Mouse (Mus musculus) limb, embryonic 11.5 days (tissue): ENCODE data around the gene Zdhhc14. TPM values are rescaled to one million over a fixed set of nuclear protein-coding genes. Genes with fewer than 3 reads are reported as not detected.

ENCODE experiments used
- ATAC-seq: fragments of 200-750 bp; cut with Nextera tagmentation; 2 replicates; pipeline ENCODE4 v1.8.0; 2017; ENCODE audit warnings: low read depth; ENCODE audit not compliant: insufficient number of reproducible peaks, low FRiP score, low TSS enrichment
- DNase-seq: peaks from one replicate; pipeline ENCODE4 v3.0.0-alpha.2; 2015; ENCODE audit warnings: low spot score
- H3K27ac ChIP-seq: fragments of 300-500 bp; sonication (generic); replicated peaks from 2 replicates; pipeline ENCODE4 v1.5.1; 2014; ENCODE audit warnings: low read depth, mild to moderate bottlenecking, low read length
- H3K27me3 ChIP-seq: fragments of 300-500 bp; sonication (generic); 2 replicates; pipeline ENCODE4 v1.6.1; 2014; ENCODE audit warnings: mild to moderate bottlenecking, low read length, mixed read lengths; ENCODE audit not compliant: control insufficient read depth, insufficient read depth
- H3K36me3 ChIP-seq: fragments of 300-500 bp; sonication (generic); 2 replicates; pipeline ENCODE4 v1.6.1; 2014; ENCODE audit warnings: mild to moderate bottlenecking, low read length, moderate library complexity, mixed read lengths; ENCODE audit not compliant: control insufficient read depth, insufficient read depth
- H3K4me1 ChIP-seq: fragments of 300-500 bp; sonication (generic); 2 replicates; pipeline ENCODE4 v1.6.1; 2014; ENCODE audit warnings: low read length, mixed read lengths; ENCODE audit not compliant: control insufficient read depth, insufficient read depth
- H3K4me2 ChIP-seq: fragments of 300-500 bp; sonication (generic); 2 replicates; pipeline ENCODE4 v1.6.1; 2014; ENCODE audit warnings: low read depth, mild to moderate bottlenecking, moderate library complexity; ENCODE audit not compliant: severe bottlenecking
- H3K4me3 ChIP-seq: fragments of 300-500 bp; sonication (generic); 2 replicates; pipeline ENCODE4 v1.5.1; 2014; ENCODE audit warnings: low read depth, low read length
- H3K9ac ChIP-seq: fragments of 300-500 bp; sonication (generic); 2 replicates; pipeline ENCODE4 v1.6.1; 2014; ENCODE audit warnings: mild to moderate bottlenecking, low read length
- H3K9me3 ChIP-seq: fragments of 300-500 bp; sonication (generic); 2 replicates; pipeline ENCODE4 v1.6.1; 2016; ENCODE audit warnings: low read length; ENCODE audit not compliant: control insufficient read depth
- WGBS: fragments of 180-500 bp; shearing (Covaris S2); extraction: QIAGEN DNeasy Blood & Tissue Kit; methylation state at CpG from one replicate; pipeline ENCODE4 v1.1.7; 2014; 5-methylcytosine and 5-hydroxymethylcytosine counted together
- polyA plus RNA-seq: library from polyadenylated mRNA; unstranded; fragments of >200 nt; fragmentation: Nextera tagmentation; extraction: Ambion mirVana; gene quantifications from 2 replicates; pipeline ENCODE4 v1.2.1, GENCODE M21; 2014

Zdhhc14 gene
- polyA plus RNA-seq, 1 experiment from 2014 or later, result 1.4 TPM

- Histone ChIP-seq H3K27ac (no peak overlapping the region), H3K4me3 (no peak overlapping the region), H3K27me3 (no peaks in the 10 kb centered on the region), H3K9ac (no peak overlapping the region), H3K36me3 (no peaks in the 10 kb centered on the region; the same call in 1 of the 2 replicates), H3K4me2 (no peak overlapping the region), H3K4me1 (no peaks in the 10 kb centered on the region), H3K9me3 (no peaks in the 10 kb centered on the region)
- 81% methylated on average over 4 of the region's 4 CpGs for WGBS
- DNase-seq (no peak), ATAC-seq (no peak)
Observed at GRCm38 (mm10) chr17:5793593-5793992, 301.2 kb downstream of the Zdhhc14 start.

GRCm38 (mm10) chr17:5794276-5794675 lies 301.9 kb downstream of the Zdhhc14 start:
- H3K27me3 ChIP-seq, result no peaks in the 10 kb centered on the region
- no peak for ATAC-seq
- no peak for DNase-seq
- no peaks in the 10 kb centered on the region for H3K4me1 ChIP-seq
- H3K36me3 ChIP-seq, result no peaks in the 10 kb centered on the region; the same call in 1 of the 2 replicates
- no peak overlapping the region for H3K9ac ChIP-seq
- no peak overlapping the region for H3K27ac ChIP-seq
- WGBS, result 61% methylated on average over 5 of the region's 5 CpGs
- H3K9me3 ChIP-seq, result no peaks in the 10 kb centered on the region
- no peak overlapping the region for H3K4me3 ChIP-seq
- no peak overlapping the region for H3K4me2 ChIP-seq

DNA sequence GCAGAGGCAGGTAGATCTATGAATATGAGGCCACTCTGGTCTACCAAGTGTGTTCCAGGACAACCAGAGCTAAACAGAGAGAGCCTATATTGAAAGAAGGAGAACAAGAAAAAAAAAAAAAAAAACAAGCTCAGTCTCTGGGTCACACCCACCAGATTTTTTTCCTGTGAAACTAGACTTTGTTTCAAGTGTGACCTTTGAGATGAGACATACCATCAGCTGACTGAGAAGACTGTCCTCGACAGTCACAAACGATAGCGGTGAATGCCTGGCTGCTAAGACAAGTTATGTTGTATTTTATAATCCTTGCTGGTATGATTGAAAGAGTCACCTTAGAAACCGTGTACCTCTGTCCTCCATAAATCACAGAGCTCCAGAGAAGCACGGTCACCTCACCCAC lies 303.0 kb downstream of the Zdhhc14 start:
- WGBS, result 72% methylated on average over 5 of the region's 5 CpGs
- ATAC-seq (no peak), DNase-seq (no peak)

GRCm38 (mm10) chr17:5795878-5796277 lies 303.5 kb downstream of the Zdhhc14 start:
- Histone ChIP-seq H3K4me3 (no peak overlapping the region), H3K4me2 (no peak overlapping the region), H3K9me3 (no peaks in the 10 kb centered on the region), H3K36me3 (no peaks in the 10 kb centered on the region; the same call in 1 of the 2 replicates), H3K27me3 (no peaks in the 10 kb centered on the region), H3K9ac (no peak overlapping the region), H3K27ac (no peak overlapping the region), H3K4me1 (no peaks in the 10 kb centered on the region)
- peak; percentile 71 for DNase-seq
- ATAC-seq, result no peak; the same call in 1 of the 2 replicates
- 3% methylated on average over 5 of the region's 5 CpGs for WGBS

More for the DNA sequence above, 303.0 kb downstream of the Zdhhc14 start:
- H3K4me2 ChIP-seq, result no peak overlapping the region
- no peaks in the 10 kb centered on the region for H3K4me1 ChIP-seq
- H3K27ac ChIP-seq, result no peak overlapping the region
- H3K4me3 ChIP-seq, result no peak overlapping the region
- H3K9ac ChIP-seq, result no peak overlapping the region
- H3K9me3 ChIP-seq, result no peaks in the 10 kb centered on the region
- no peaks in the 10 kb centered on the region; the same call in 1 of the 2 replicates for H3K36me3 ChIP-seq
- no peaks in the 10 kb centered on the region for H3K27me3 ChIP-seq

- ATAC-seq (no peak), DNase-seq (no peak)
- H3K4me1 ChIP-seq, result no peaks in the 10 kb centered on the region
- 89% methylated on average over 5 of the region's 5 CpGs for WGBS
- H3K27me3 ChIP-seq, result no peaks in the 10 kb centered on the region
- no peaks in the 10 kb centered on the region for H3K9me3 ChIP-seq
- no peak overlapping the region for H3K4me2 ChIP-seq
- H3K36me3 ChIP-seq, result no peaks in the 10 kb centered on the region
- H3K27ac ChIP-seq, result no peak overlapping the region
- H3K9ac ChIP-seq, result no peak overlapping the region
- H3K4me3 ChIP-seq, result no peak overlapping the region
Observed at GRCm38 (mm10) chr17:5797124-5797760, 304.9 kb downstream of the Zdhhc14 start.

GRCm38 (mm10) chr17:5798221-5798801 lies 306.0 kb downstream of the Zdhhc14 start:
- WGBS, result 61% methylated on average over 13 of the region's 13 CpGs
- Histone ChIP-seq H3K27me3 (no peaks in the 10 kb centered on the region), H3K4me1 (no peaks in the 10 kb centered on the region), H3K9ac (no peak overlapping the region), H3K27ac (no peak overlapping the region), H3K4me3 (no peak overlapping the region), H3K36me3 (no peaks in the 10 kb centered on the region), H3K4me2 (no peak overlapping the region), H3K9me3 (no peaks in the 10 kb centered on the region)
- ATAC-seq (no peak), DNase-seq (no peak)

GRCm38 (mm10) chr17:5798900-5799299 lies 306.5 kb downstream of the Zdhhc14 start:
- Histone ChIP-seq H3K9ac (no peak overlapping the region), H3K27me3 (no peaks in the 10 kb centered on the region), H3K4me2 (no peak overlapping the region), H3K36me3 (no peaks in the 10 kb centered on the region), H3K9me3 (no peaks in the 10 kb centered on the region), H3K27ac (no peak overlapping the region), H3K4me3 (no peak overlapping the region), H3K4me1 (no peaks in the 10 kb centered on the region)
- no peak for ATAC-seq
- 76% methylated on average over 5 of the region's 5 CpGs for WGBS
- no peak for DNase-seq

DNA sequence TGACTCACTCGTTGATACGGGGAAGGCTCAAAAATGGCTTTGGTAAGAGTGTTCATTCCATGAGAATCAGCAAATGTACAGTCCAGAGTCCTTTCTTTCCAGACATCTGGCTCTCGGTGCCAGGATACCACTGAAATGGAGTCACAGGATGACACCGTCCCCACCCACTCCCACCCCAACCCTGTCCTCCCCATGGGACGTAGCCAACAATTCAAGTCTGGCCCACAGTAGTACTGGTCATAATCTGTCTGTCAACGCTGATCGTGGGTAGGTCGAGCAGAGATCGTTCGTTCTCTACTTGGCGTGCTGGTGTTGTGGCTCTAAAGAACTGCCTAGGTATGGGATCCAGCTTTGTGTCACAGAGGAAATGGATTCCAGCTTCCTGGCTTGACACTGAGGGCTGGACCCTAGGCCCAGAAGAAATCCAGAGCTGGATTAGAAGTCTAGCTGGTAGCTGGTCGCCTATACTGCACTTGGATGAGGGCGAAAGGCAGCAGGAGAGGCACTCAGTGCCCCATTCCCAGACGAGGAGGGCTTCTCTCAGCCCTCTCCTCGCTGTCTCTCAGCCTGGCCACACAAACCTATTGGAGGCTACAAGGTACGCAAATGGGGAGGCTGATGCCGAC lies 307.2 kb downstream of the Zdhhc14 start:
- no peak for ATAC-seq

More for the DNA sequence above, 307.2 kb downstream of the Zdhhc14 start:
- Histone ChIP-seq H3K4me3 (no peak overlapping the region), H3K27me3 (no peaks in the 10 kb centered on the region), H3K9me3 (no peaks in the 10 kb centered on the region), H3K4me1 (no peaks in the 10 kb centered on the region; the same call in 1 of the 2 replicates), H3K4me2 (no peak overlapping the region), H3K27ac (no peak overlapping the region), H3K9ac (no peak overlapping the region), H3K36me3 (no peaks in the 10 kb centered on the region)
- no peak for DNase-seq
- WGBS, result 80% methylated on average over 17 of the region's 17 CpGs
